Comparison of ENCODE assay signal across 8 mouse cellular contexts in genomic region chr7:137477950-137478620, GRCm38 (mm10). TPM values are rescaled to one million over a fixed set of nuclear protein-coding genes. Genes with fewer than 3 reads are reported as not detected.
A peak's percentile ranks its signal among the peaks of the same experiment; 100 is the strongest.
DNase-seq lines count a peak whose midpoint lies in the region; ATAC-seq lines count a peak whose summit lies in the region.

No protein-coding gene starts in this region.

- peak; percentile 93 for ATAC-seq in intestine, embryonic 15.5 days

- peak; percentile 98 to 99 for DNase-seq in adrenal gland, adult 18-20 months (ENCODE audit: low spot score in 2 of 2)
- peak; percentile 94 for DNase-seq in embryo, embryonic 11 days
- DNase-seq in gastrocnemius, postnatal 36 days = peak; percentile 91 to 96
- peak; percentile 92 to 97 for DNase-seq in left cerebral cortex, postnatal 14 days (ENCODE audit: low spot score in 2 of 2)
- DNase-seq in mesoderm, embryonic 11.5 days (ENCODE audit: low read depth, low spot score) = peak; percentile 93
- DNase-seq in right cerebral cortex, postnatal 25 days = peak; percentile 91
- peak; percentile 94 for DNase-seq in urinary bladder, postnatal 36 days (ENCODE audit: low spot score in 2 of 2)

- H3K4me1 ChIP-seq in intestine, embryonic 15.5 days (replicated peaks) = 0 out of 2 replicates have a peak, but pooled peaks cover 3% of the 10 kb centered on the region

- H3K27ac ChIP-seq in intestine, embryonic 15.5 days = no peak overlapping the region

- H3K4me3 ChIP-seq in intestine, embryonic 15.5 days (replicated peaks) = no peak overlapping the region

- intact Hi-C loops in gastrocnemius, postnatal 36 days (cut with DNase I) = loop anchor here (1.0 to 5.0 kb wide), 6 partner anchors 72 to 1349 kb away; no protein-coding TSS in a partner anchor
- intact Hi-C loops in left cerebral cortex, postnatal 14 days (cut with DNase I) = loop anchor here (1.0 to 10.0 kb wide), 5 partner anchors 70 to 1349 kb away; partner anchors contain the start of gene Tcerg1l

- no peak overlapping the region for H3K9ac ChIP-seq in intestine, embryonic 15.5 days

- WGBS in intestine, embryonic 15.5 days = 13% methylated on average over 30 of the region's 30 CpGs

- peak overlapping the region; percentile 53 for H3K4me2 ChIP-seq in intestine, embryonic 15.5 days (replicated peaks)

- no peaks in the 10 kb centered on the region for H3K9me3 ChIP-seq in intestine, embryonic 15.5 days

- H3K27me3 ChIP-seq in intestine, embryonic 15.5 days (replicated peaks) = 0 out of 2 replicates have a peak, but pooled peaks cover 3% of the 10 kb centered on the region

- no peaks in the 10 kb centered on the region for H3K36me3 ChIP-seq in intestine, embryonic 15.5 days

RNA-seq across cellular contexts. Expression of gene Glrx3, which starts 40.7 kb away (rescaled TPM):
- total RNA-seq in adrenal gland, adult 18-20 months (2021) = 100 to 1,000 TPM; 105 to 114 TPM
- 100 to 1,000 TPM; 105 to 109 TPM for total RNA-seq in gastrocnemius, postnatal 36 days (2021)
- polyA plus RNA-seq in intestine, embryonic 15.5 days (2015; fragmentation: Nextera tagmentation; extraction: Ambion mirVana) = 219 and 237 TPM in 2 replicates
- total RNA-seq in left cerebral cortex, postnatal 14 days (2021) = 100 to 1,000 TPM; 113 to 117 TPM
